Mouse (Mus musculus) lung, embryonic 16.5 days (tissue): ENCODE measurements around the gene Cav1. TPM values are rescaled to one million over a fixed set of nuclear protein-coding genes. Genes with fewer than 3 reads are reported as not detected.
A peak's percentile ranks its signal among the peaks of the same experiment; 100 is the strongest.

Experiments used
- ATAC-seq: fragments of 200-750 bp; cut with Nextera tagmentation; 2 replicates; pipeline ENCODE4 v1.8.0; 2017; ENCODE audit warnings: low read depth, mild to moderate bottlenecking, moderate library complexity
- H3K27ac ChIP-seq: fragments of 300-500 bp; sonication (generic); 2 replicates; pipeline ENCODE4 v1.5.1; 2014; ENCODE audit warnings: mild to moderate bottlenecking, control low read depth, low read length
- H3K27me3 ChIP-seq: fragments of 300-500 bp; sonication (generic); 2 replicates; pipeline ENCODE4 v1.6.1; 2014; ENCODE audit warnings: low read depth, low read length, mixed read lengths; ENCODE audit not compliant: control insufficient read depth, insufficient read depth
- H3K36me3 ChIP-seq: fragments of 300-500 bp; sonication (generic); 2 replicates; pipeline ENCODE4 v1.6.1; 2014; ENCODE audit warnings: low read length; ENCODE audit not compliant: control insufficient read depth, insufficient read depth
- H3K4me1 ChIP-seq: fragments of 300-500 bp; sonication (generic); replicated peaks from 2 replicates; pipeline ENCODE4 v1.6.1; 2014; ENCODE audit warnings: low read length, mixed read lengths; ENCODE audit not compliant: control insufficient read depth, insufficient read depth
- H3K4me2 ChIP-seq: fragments of 300-500 bp; sonication (generic); 2 replicates; pipeline ENCODE4 v1.6.1; 2014; ENCODE audit warnings: low read depth, low read length, control low read depth
- H3K4me3 ChIP-seq: fragments of 300-500 bp; sonication (generic); 2 replicates; pipeline ENCODE4 v1.5.1; 2014; ENCODE audit warnings: mild to moderate bottlenecking, low read length, control low read depth
- H3K9ac ChIP-seq: fragments of 300-500 bp; sonication (generic); 2 replicates; pipeline ENCODE4 v1.6.1; 2014; ENCODE audit warnings: low read length, control low read depth
- H3K9me3 ChIP-seq: fragments of 300-500 bp; sonication (generic); 2 replicates; pipeline ENCODE4 v1.6.1; 2016; ENCODE audit warnings: low read length; ENCODE audit not compliant: control insufficient read depth
- WGBS: fragments of 180-500 bp; shearing (Covaris S2); extraction: QIAGEN DNeasy Blood & Tissue Kit; methylation state at CpG from one replicate; pipeline ENCODE4 v1.1.7; 2014; 5-methylcytosine and 5-hydroxymethylcytosine counted together
- polyA plus RNA-seq: library from polyadenylated mRNA; unstranded; fragments of >200 nt; fragmentation: Nextera tagmentation; extraction: Ambion mirVana; gene quantifications from 2 replicates; pipeline ENCODE4 v1.2.1, GENCODE M21; 2015

Gene Cav1
- polyA plus RNA-seq, 1 experiment from 2014 or later, result 664 TPM

- Histone ChIP-seq H3K4me1 (peaks cover 22% of the 10 kb centered on the region), H3K27ac (no peak overlapping the region), H3K9me3 (no peaks in the 10 kb centered on the region), H3K27me3 (no peaks in the 10 kb centered on the region), H3K9ac (no peak overlapping the region), H3K4me3 (no peak overlapping the region), H3K4me2 (no peak overlapping the region), H3K36me3 (no peaks in the 10 kb centered on the region)
- WGBS, result 72% methylated on average over 5 of the region's 5 CpGs
- ATAC-seq, result no peak
Observed at GRCm38 (mm10) chr6:17314659-17315616, 8.8 kb downstream of the Cav1 start.

DNA sequence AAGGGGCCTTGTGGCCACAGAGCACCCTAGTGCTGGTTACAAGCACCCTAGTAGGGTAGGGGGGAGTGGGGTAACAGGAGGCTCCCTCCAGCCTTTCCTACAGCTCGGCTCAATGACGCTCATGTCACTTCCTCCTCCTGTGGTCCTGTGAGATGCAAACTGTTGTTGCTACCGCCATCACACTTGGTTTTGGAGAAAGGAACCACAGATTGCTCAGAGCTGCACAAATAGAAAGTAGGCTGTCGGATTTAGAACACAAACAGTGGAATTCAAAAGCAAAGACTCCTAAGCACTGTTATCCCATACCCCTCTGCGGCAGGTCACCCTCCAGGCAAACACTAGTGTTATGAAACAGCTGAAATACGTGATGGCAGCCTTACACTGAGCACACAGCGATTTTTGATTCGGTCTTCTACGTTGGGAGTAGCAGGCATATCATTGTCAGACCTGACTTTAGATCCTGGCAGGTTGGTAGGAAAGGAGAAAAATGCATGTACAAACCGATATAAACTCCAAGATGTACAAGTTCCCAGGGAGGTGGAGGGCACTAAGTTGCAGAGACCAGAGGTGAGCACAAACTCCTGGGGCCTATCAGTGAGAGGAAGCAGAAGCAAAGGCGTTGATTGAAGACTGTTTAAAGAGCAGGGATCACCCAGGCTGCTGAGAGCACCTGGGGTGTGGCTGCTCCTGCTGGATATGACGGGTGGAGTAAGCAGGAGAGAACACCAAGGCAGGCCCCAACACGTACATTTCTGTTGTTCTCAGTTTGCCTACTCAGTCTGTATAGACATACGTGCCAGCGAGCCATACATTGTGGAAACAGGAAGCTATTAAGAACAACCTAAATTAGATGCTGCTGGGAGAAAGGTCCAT is 10.4 kb downstream of the Cav1 start:
- H3K9ac ChIP-seq, result 0 out of 2 replicates have a peak overlapping the region, but pooled peaks have one; percentile 19
- H3K4me2 ChIP-seq, result peak overlapping the region; percentile 18; the same call in 1 of the 2 replicates
- no peak overlapping the region for H3K4me3 ChIP-seq
- H3K4me1 ChIP-seq, result peaks cover 22% of the 10 kb centered on the region
- H3K27ac ChIP-seq, result peak overlapping the region; percentile 88
- no peaks in the 10 kb centered on the region for H3K27me3 ChIP-seq
- WGBS, result 52% methylated on average over 15 of the region's 15 CpGs
- ATAC-seq, result peak; percentile 92
- no peaks in the 10 kb centered on the region for H3K36me3 ChIP-seq
- no peaks in the 10 kb centered on the region for H3K9me3 ChIP-seq

DNA sequence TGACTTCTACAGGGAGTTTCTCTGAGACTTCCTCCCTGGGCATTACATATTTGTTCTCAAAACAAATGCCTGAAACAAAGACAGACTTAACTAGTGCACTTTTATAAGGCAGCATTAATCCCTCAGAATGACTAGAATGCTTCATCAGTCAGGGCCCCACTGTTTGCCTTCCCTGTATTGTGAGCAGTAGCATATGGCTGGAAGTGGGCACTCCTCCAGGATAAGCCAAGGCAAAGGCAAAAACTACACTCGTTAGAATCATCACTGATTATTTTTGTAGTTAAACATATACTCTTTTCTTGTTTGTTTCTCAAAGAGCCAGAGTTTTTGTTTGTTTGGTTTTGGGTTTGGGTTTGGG is 11.0 kb downstream of the Cav1 start:
- Histone ChIP-seq H3K4me3 (no peak overlapping the region), H3K27me3 (no peaks in the 10 kb centered on the region), H3K9ac (no peak overlapping the region), H3K4me1 (peaks cover 22% of the 10 kb centered on the region), H3K27ac (peak overlapping the region; percentile 88; the same call in 1 of the 2 replicates), H3K9me3 (no peaks in the 10 kb centered on the region), H3K4me2 (no peak overlapping the region), H3K36me3 (no peaks in the 10 kb centered on the region)
- 8% methylated on average over 1 of the region's 1 CpGs for WGBS
- no peak; the same call in 1 of the 2 replicates for ATAC-seq

DNA sequence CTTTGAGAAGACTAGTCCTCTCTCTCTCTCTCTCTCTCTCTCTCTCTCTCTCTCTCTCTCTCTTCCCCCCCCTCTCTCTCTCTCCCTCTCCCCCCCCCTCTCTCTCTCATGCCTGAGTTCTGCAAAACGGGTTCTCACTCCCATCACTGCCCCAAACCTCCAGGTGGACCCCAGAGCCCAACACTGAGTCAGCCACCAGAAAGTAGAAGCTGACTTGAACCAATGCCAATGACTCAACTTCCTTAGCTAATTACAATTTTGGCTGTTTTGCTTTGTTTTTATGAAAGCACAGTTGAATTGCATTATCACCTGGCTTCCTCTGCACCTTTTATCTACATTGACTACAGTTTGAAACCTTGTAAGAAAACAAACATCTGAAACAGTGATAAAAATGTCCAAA is 11.8 kb downstream of the Cav1 start:
- ATAC-seq, result no peak
- H3K27me3 ChIP-seq, result no peaks in the 10 kb centered on the region
- no peaks in the 10 kb centered on the region for H3K9me3 ChIP-seq
- H3K4me1 ChIP-seq, result peaks cover 22% of the 10 kb centered on the region
- H3K9ac ChIP-seq, result no peak overlapping the region
- H3K4me2 ChIP-seq, result no peak overlapping the region
- no peak overlapping the region for H3K27ac ChIP-seq
- no peak overlapping the region for H3K4me3 ChIP-seq
- H3K36me3 ChIP-seq, result no peaks in the 10 kb centered on the region
- 18% methylated on average over 1 of the region's 1 CpGs for WGBS

DNA sequence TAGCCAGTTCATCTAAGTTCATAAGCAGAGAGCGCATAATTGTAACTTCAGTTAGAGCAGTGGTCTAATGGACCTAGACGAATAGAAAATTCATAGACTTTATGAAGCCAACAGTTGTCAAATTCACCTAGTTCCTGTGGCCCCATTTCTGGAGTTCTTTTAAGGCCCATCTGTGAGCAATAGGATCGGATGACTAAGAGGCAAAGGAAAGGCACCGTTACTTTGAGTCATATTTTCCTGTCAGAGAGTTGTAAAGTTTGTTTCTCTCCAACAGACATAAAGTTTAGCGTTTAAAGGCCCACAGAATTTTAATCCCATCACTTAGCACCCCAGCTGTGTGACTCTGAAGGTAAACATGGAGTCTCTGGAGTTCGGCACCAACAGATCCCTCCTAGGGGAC is 15.8 kb downstream of the Cav1 start:
- 69% methylated on average over 6 of the region's 6 CpGs for whole genome bisulfite sequencing
- ATAC-seq, result no peak
- peaks cover 5% of the 10 kb centered on the region for H3K4me1 ChIP-seq
- no peaks in the 10 kb centered on the region; the same call in 1 of the 2 replicates for H3K36me3 ChIP-seq
- H3K27me3 ChIP-seq, result no peaks in the 10 kb centered on the region
- H3K9ac ChIP-seq, result no peak overlapping the region
- no peak overlapping the region for H3K4me3 ChIP-seq
- H3K27ac ChIP-seq, result no peak overlapping the region
- H3K9me3 ChIP-seq, result no peaks in the 10 kb centered on the region
- H3K4me2 ChIP-seq, result no peak overlapping the region

GRCm38 (mm10) chr6:17327216-17327615 is 21.1 kb downstream of the Cav1 start:
- Histone ChIP-seq H3K9ac (no peak overlapping the region), H3K4me1 (peaks cover 3% of the 10 kb centered on the region; the same call in 1 of the 2 replicates), H3K4me3 (no peak overlapping the region), H3K36me3 (no peaks in the 10 kb centered on the region; the same call in 1 of the 2 replicates), H3K4me2 (no peak overlapping the region), H3K27ac (no peak overlapping the region), H3K27me3 (no peaks in the 10 kb centered on the region), H3K9me3 (no peaks in the 10 kb centered on the region)
- no peak for ATAC-seq
- WGBS, result 42% methylated on average over 11 of the region's 11 CpGs

GRCm38 (mm10) chr6:17329801-17330200 is 23.7 kb downstream of the Cav1 start:
- H3K4me3 ChIP-seq, result no peak overlapping the region
- no peak overlapping the region for H3K9ac ChIP-seq
- no peak overlapping the region for H3K4me2 ChIP-seq
- WGBS, result 38% methylated on average over 3 of the region's 3 CpGs
- H3K36me3 ChIP-seq, result no peaks in the 10 kb centered on the region; the same call in 1 of the 2 replicates
- H3K4me1 ChIP-seq, result peaks cover 3% of the 10 kb centered on the region; the same call in 1 of the 2 replicates
- peak; percentile 64 for ATAC-seq
- no peaks in the 10 kb centered on the region for H3K27me3 ChIP-seq
- no peaks in the 10 kb centered on the region for H3K9me3 ChIP-seq
- H3K27ac ChIP-seq, result no peak overlapping the region

DNA sequence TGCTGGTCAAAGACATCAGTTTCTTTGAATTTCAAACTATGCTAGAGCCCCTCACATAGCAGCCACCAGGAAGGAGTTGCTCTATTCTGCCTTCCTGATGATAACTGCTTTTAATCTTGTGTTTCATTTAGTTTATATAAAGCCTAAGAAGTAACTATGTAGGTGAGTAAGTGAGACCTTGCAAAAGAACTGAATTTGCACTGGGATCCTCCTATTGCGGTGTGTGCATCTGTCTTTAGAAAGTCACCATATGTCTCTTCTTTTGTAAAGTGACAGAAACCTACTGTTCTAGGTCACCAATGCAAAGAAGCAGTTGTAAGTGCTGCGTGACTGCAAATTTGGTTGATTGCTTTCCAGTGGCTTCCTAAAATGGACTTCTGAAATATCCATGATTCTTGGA is 31.6 kb downstream of the Cav1 start:
- no peaks in the 10 kb centered on the region for H3K4me1 ChIP-seq
- no peak overlapping the region for H3K9ac ChIP-seq
- H3K9me3 ChIP-seq, result no peaks in the 10 kb centered on the region
- H3K4me2 ChIP-seq, result no peak overlapping the region
- ATAC-seq, result no peak
- H3K27ac ChIP-seq, result no peak overlapping the region
- no peaks in the 10 kb centered on the region for H3K27me3 ChIP-seq
- WGBS, result 87% methylated on average over 2 of the region's 2 CpGs
- H3K36me3 ChIP-seq, result peaks cover 3% of the 10 kb centered on the region; the same call in 1 of the 2 replicates
- H3K4me3 ChIP-seq, result no peak overlapping the region

GRCm38 (mm10) chr6:17340406-17340805 is 34.3 kb downstream of the Cav1 start:
- ATAC-seq, result no peak
- no peaks in the 10 kb centered on the region for H3K4me1 ChIP-seq
- no peak overlapping the region for H3K9ac ChIP-seq
- H3K27ac ChIP-seq, result no peak overlapping the region
- H3K4me2 ChIP-seq, result no peak overlapping the region
- H3K9me3 ChIP-seq, result no peaks in the 10 kb centered on the region
- H3K36me3 ChIP-seq, result peaks cover 3% of the 10 kb centered on the region; the same call in 1 of the 2 replicates
- H3K27me3 ChIP-seq, result no peaks in the 10 kb centered on the region
- H3K4me3 ChIP-seq, result no peak overlapping the region
- 8% methylated on average over 2 of the region's 2 CpGs for WGBS
